Mouse (Mus musculus) lung, adult 2 months (tissue): ENCODE measurements around the gene Mtus2.

ENCODE experiments used
- CTCF ChIP-seq: fragments of 200-500 bp; IDR thresholded peaks from 2 replicates; pipeline ENCODE4 v1.5.1; 2011; ENCODE audit warnings: mild to moderate bottlenecking, low read length, control low read depth; ENCODE audit not compliant: insufficient read depth
- POLR2A ChIP-seq: fragments of 200-500 bp; IDR thresholded peaks from 2 replicates; pipeline ENCODE4 v1.6.1; 2011; ENCODE audit warnings: low read depth, mild to moderate bottlenecking, control low read depth, low read length, borderline replicate concordance; ENCODE audit errors: extremely low read depth

DNA sequence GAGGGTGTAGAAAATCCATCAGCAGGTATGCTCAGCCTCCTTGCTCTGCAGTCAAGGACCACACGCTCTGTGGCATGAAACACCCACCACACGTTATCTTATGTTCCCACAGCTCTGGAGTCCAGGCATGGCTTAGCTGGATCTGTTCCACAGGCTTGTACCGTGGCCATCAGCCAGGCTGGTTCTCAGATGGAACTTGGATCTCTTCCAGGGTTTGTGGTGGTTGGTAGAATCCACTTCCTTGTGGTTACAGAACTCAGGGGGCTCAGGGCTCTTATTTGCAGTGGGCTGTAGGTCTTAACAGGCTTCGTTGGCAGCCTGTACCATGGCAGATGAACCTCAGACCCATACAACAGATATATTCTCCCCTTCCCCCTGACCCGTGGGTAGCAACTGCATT is 17.9 kb upstream of the Mtus2 start:
- TF ChIP-seq CTCF: no peak
- TF ChIP-seq POLR2A: no peak
